Mouse (Mus musculus) neural tube, embryonic 11.5 days (tissue): Measurements from ENCODE around the gene Gm45844. TPM values are rescaled to one million over a fixed set of nuclear protein-coding genes. Genes with fewer than 3 reads are reported as not detected.
"Not testable (repeated sequence)": the region's sequence is repeated elsewhere in the genome, so short reads cannot be mapped to it uniquely, and the experiment has no call there.

Experiments
- ATAC-seq: fragments of 200-750 bp; cut with Nextera tagmentation; 2 replicates; pipeline ENCODE4 v1.8.0; 2017; ENCODE audit warnings: moderate number of reproducible peaks, mild to moderate bottlenecking, moderate TSS enrichment, moderate library complexity; ENCODE audit not compliant: insufficient read depth, low FRiP score, low TSS enrichment
- DNase-seq: peaks from one replicate; pipeline ENCODE4 v3.0.0-alpha.2; 2015; ENCODE audit warnings: low spot score
- H3K27ac ChIP-seq: fragments of 300-500 bp; sonication (generic); 2 replicates; pipeline ENCODE4 v1.5.1; 2014; ENCODE audit warnings: low read depth, mild to moderate bottlenecking, low read length
- H3K27me3 ChIP-seq: fragments of 300-500 bp; sonication (generic); 2 replicates; pipeline ENCODE4 v1.6.1; 2014; ENCODE audit warnings: mild to moderate bottlenecking, low read length, mixed read lengths; ENCODE audit not compliant: control insufficient read depth, insufficient read depth
- H3K36me3 ChIP-seq: fragments of 300-500 bp; sonication (generic); 2 replicates; pipeline ENCODE4 v1.6.1; 2014; ENCODE audit warnings: mild to moderate bottlenecking, low read length, moderate library complexity, mixed read lengths; ENCODE audit not compliant: control insufficient read depth, insufficient read depth
- H3K4me1 ChIP-seq: fragments of 300-500 bp; sonication (generic); 2 replicates; pipeline ENCODE4 v1.6.1; 2014; ENCODE audit warnings: low read length, mixed read lengths; ENCODE audit not compliant: control insufficient read depth, insufficient read depth
- H3K4me2 ChIP-seq: fragments of 300-500 bp; sonication (generic); 2 replicates; pipeline ENCODE4 v1.6.1; 2014; ENCODE audit warnings: low read depth, mild to moderate bottlenecking, moderate library complexity
- H3K4me3 ChIP-seq: fragments of 300-500 bp; sonication (generic); 2 replicates; pipeline ENCODE4 v1.5.1; 2014; ENCODE audit warnings: low read depth, low read length
- H3K9ac ChIP-seq: fragments of 300-500 bp; sonication (generic); 2 replicates; pipeline ENCODE4 v1.6.1; 2014; ENCODE audit warnings: mild to moderate bottlenecking, low read length
- H3K9me3 ChIP-seq: fragments of 300-500 bp; sonication (generic); 2 replicates; pipeline ENCODE4 v1.6.1; 2016; ENCODE audit warnings: low read length; ENCODE audit not compliant: control insufficient read depth
- whole genome bisulfite sequencing: fragments of 180-500 bp; shearing (Covaris S2); extraction: QIAGEN DNeasy Blood & Tissue Kit; methylation state at CpG from one replicate; pipeline ENCODE4 v1.1.7; 2014; 5-methylcytosine and 5-hydroxymethylcytosine counted together
- polyA plus RNA-seq: library from polyadenylated mRNA; unstranded; fragments of >200 nt; fragmentation: Nextera tagmentation; extraction: Ambion mirVana; gene quantifications from 2 replicates; pipeline ENCODE4 v1.2.1, GENCODE M21; 2014

Gene Gm45844
- polyA plus RNA-seq = 1.1 and 2.0 TPM in 2 replicates

- not testable (repeated sequence) for H3K4me1 ChIP-seq, H3K27me3 ChIP-seq, H3K27ac ChIP-seq, H3K36me3 ChIP-seq, H3K9me3 ChIP-seq
- WGBS = 46% methylated on average over 45 of the region's 45 CpGs
- Histone ChIP-seq H3K4me3 (peak within 1 kb of the TSS; percentile 14; the same call in 1 of the 2 replicates), H3K4me2 (peak within 1 kb of the TSS; percentile 8; the same call in 1 of the 2 replicates), H3K9ac (0 out of 2 replicates have a peak within 1 kb of the TSS, but pooled peaks have one; percentile 2)
- peak; percentile 100 for ATAC-seq
- peak; percentile 79 for DNase-seq
Observed at GRCm38 (mm10) chr7:7277966-7278567, at the start of gene Gm45844. Gene Gm45844, minus strand, starts transcription at chr7:7278289.

- no peak for DNase-seq
- peaks cover 12% of the 10 kb centered on the region; the same call in 1 of the 2 replicates for H3K36me3 ChIP-seq
- no peak overlapping the region for H3K4me2 ChIP-seq
- no peak overlapping the region for H3K27ac ChIP-seq
- 86% methylated on average over 16 of the region's 16 CpGs for WGBS
- no peaks in the 10 kb centered on the region for H3K4me1 ChIP-seq
- H3K9me3 ChIP-seq = no peaks in the 10 kb centered on the region; the same call in 1 of the 2 replicates
- no peak overlapping the region for H3K9ac ChIP-seq
- no peak overlapping the region for H3K4me3 ChIP-seq
- H3K27me3 ChIP-seq = no peaks in the 10 kb centered on the region
- no peak for ATAC-seq
Observed at GRCm38 (mm10) chr7:7295595-7295994, 17.5 kb upstream of the Gm45844 start.

DNA sequence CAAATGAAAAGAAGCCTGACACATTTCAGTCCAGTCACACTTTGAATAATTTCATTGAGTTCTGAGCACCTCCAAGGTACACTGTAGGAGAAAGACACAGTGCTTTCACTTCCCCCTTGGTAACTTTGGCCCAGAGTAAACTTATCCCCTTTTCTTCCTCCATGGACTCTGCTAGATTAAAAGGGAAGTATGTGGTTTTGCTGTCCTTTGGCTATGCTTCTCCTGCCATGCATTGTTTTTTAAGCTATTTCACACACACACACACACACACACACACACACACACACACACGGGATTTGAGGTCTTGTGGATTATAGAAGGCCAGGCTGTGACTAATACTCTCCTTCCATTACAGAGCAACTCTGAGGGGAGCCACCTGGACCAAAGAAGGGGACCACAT, 3.3 kb upstream of the Gm45844 start:
- H3K9ac ChIP-seq = no peak overlapping the region
- H3K4me3 ChIP-seq = no peak overlapping the region
- H3K9me3 ChIP-seq = peaks cover 4% of the 10 kb centered on the region; the same call in 1 of the 2 replicates
- peaks cover 5% of the 10 kb centered on the region for H3K36me3 ChIP-seq
- H3K4me1 ChIP-seq = no peaks in the 10 kb centered on the region
- no peak overlapping the region for H3K27ac ChIP-seq
- no peaks in the 10 kb centered on the region for H3K27me3 ChIP-seq
- ATAC-seq (no peak), DNase-seq (no peak)
- no peak overlapping the region for H3K4me2 ChIP-seq
- WGBS = 83% methylated on average over 1 of the region's 1 CpGs

DNA sequence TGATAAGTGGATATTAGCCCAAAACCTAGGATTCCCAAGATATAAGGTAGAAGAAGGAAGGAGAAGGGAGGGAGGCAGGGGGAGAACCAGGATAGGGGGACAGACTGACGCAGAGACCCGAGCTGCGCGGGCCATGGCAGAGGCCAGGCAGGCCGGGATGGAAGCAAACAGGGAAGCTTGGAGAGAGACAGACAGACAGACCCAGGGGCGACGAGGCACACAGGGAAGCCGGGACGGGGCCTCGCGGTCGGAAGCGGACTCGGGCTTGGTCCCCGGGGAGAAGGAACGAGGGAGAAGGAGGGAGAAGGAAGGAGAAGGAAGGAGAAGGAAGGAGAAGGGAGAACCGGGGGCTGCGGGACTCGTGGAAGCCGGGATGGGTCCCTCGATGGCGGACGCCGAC, 533 bp downstream of the Gm45844 start:
- ATAC-seq (peak; percentile 63), DNase-seq (peak; percentile 62)
- H3K4me1 ChIP-seq, H3K27ac ChIP-seq, H3K36me3 ChIP-seq, H3K9me3 ChIP-seq, H3K27me3 ChIP-seq: not testable (repeated sequence)
- Histone ChIP-seq H3K4me3 (peak overlapping the region; percentile 14; the same call in 1 of the 2 replicates), H3K4me2 (peak overlapping the region; percentile 8; the same call in 1 of the 2 replicates), H3K9ac (0 out of 2 replicates have a peak overlapping the region, but pooled peaks have one; percentile 2)
- 58% methylated on average over 24 of the region's 24 CpGs for WGBS

- not testable (repeated sequence) for H3K4me2 ChIP-seq, H3K4me1 ChIP-seq, DNase-seq, H3K27me3 ChIP-seq, ATAC-seq, H3K4me3 ChIP-seq, H3K9me3 ChIP-seq, H3K9ac ChIP-seq, H3K36me3 ChIP-seq, H3K27ac ChIP-seq
- no CpG with 5 or more reads among the region's 1 CpGs for WGBS
Observed at GRCm38 (mm10) chr7:7247228-7247627, 30.9 kb downstream of the Gm45844 start, which contains the start of gene Vmn2r29. Gene Vmn2r29, minus strand, starts transcription at chr7:7247328.

DNA sequence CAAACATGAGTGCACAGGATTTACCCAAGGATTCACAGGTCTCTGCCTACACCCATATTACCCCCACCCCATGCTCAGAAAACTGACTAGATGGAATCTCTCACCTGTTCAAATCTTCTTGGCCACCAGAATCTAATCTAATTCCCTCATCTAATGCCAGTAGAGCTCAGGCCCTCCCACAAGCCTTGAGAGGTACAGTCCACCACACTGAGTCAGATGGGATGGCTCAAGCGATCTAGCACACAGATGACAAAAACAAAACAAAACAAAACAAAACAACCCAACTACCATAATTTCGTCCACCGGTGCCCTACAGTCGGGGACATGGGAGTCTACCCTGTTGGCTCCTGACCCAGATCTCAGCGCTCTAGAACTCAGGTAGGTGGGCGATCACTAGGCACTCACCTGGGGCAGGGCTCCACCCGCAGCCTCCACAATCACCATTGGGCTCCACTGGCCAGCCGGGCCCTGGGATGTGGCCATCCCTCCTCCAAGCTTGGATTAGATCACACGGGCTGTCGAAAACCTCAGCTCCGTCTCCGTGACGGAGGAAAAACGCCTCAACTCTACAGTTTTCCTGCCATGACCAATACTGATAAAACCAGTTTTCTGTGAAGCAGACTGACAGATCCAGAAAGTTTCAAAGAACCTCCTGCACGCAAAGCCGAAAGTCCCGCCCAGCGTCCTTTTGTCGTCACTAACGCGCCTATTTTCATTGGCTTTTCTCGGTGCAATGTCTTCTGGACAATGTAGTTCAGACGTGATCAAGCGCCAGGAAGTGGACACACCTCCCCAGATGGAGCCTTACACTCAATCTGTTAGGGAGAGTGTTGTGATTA, 68.6 kb downstream of the Gm45844 start, which contains the start of gene Zfp772:
TSS of gene Zfp772 (minus strand) at position 686 of the 839 bp plus-strand sequence.
- not testable (repeated sequence) for ATAC-seq, H3K4me1 ChIP-seq, H3K27ac ChIP-seq, H3K36me3 ChIP-seq, H3K9me3 ChIP-seq, H3K27me3 ChIP-seq
- Histone ChIP-seq H3K9ac (peak within 1 kb of the TSS; percentile 10; the same call in 1 of the 2 replicates), H3K4me2 (peak within 1 kb of the TSS; percentile 45), H3K4me3 (peak within 1 kb of the TSS; percentile 40)
- WGBS = 3% methylated on average over 24 of the region's 24 CpGs
- peak; percentile 18 for DNase-seq

GRCm38 (mm10) chr7:7188191-7188942, 89.7 kb downstream of the Gm45844 start:
- DNase-seq (peak; percentile 78), ATAC-seq (peak; percentile 94)
- Histone ChIP-seq H3K36me3 (no peaks in the 10 kb centered on the region), H3K27me3 (no peaks in the 10 kb centered on the region), H3K4me1 (no peaks in the 10 kb centered on the region), H3K9me3 (no peaks in the 10 kb centered on the region), H3K27ac (no peak overlapping the region), H3K9ac (no peak overlapping the region), H3K4me3 (peak overlapping the region; percentile 35), H3K4me2 (peak overlapping the region; percentile 17)
- WGBS = 11% methylated on average over 18 of the region's 18 CpGs

DNA sequence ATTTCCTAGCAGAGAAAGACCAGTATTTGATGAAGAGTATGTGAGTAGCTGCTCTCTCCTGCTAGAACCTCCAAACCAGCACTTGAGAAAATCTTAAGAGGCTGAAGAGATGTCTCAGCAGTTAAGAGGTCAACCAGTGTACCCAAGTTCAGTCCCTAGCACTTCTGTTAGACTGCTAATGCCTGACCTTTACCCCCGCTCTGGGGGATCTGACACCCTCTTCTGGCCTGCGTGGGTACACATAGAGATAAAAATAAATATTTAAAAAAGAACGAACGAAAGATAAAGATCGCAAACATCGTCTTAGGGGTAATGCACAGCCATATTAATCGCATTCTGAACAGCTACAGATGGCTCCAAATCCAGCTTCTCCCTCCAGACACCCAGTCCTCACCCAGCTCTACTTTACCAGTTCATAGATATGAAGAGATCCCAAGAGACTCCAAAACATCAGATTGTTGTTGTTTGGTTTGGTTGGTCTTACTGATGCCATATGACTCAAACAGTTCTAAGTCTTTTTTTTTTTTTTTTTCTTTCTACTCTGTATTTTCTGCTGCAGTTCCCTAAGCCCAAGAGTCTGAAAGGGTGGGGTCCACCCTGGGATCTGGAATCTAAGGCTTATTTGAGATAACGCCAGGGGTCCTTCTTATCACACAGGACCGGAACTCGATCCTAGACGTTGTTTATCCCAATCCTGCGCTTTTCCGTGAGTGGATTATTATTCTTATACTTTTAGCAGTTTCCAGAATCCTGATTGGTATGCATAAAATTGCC, 90.5 kb downstream of the Gm45844 start:
- H3K9ac ChIP-seq = no peak overlapping the region
- ATAC-seq = peak; percentile 71
- 40% methylated on average over 13 of the region's 13 CpGs for WGBS
- H3K27me3 ChIP-seq = no peaks in the 10 kb centered on the region
- peak overlapping the region; percentile 35 for H3K4me3 ChIP-seq
- DNase-seq = peak; percentile 9
- no peaks in the 10 kb centered on the region for H3K36me3 ChIP-seq
- peak overlapping the region; percentile 17 for H3K4me2 ChIP-seq
- no peaks in the 10 kb centered on the region for H3K4me1 ChIP-seq
- H3K9me3 ChIP-seq = no peaks in the 10 kb centered on the region
- H3K27ac ChIP-seq = no peak overlapping the region
